Mouse (Mus musculus) layer of hippocampus, postnatal 14 days (tissue): ENCODE results near the gene Smco2. TPM values are rescaled to one million over a fixed set of nuclear protein-coding genes. Genes with fewer than 3 reads are reported as not detected.
A peak's percentile ranks its signal among the peaks of the same experiment; 100 is the strongest.
"Not testable (repeated sequence)": the region's sequence is repeated elsewhere in the genome, so short reads cannot be mapped to it uniquely, and the experiment has no call there.

Source experiments
- DNase-seq, 2 experiments: peaks; one replicate each; pipeline ENCODE4 v3.0.0; 2021 to 2022; ENCODE audit warnings: low spot score in 2 of 2, mixed read lengths in 1 of 2
- total RNA-seq, 2 experiments: library from RNA; stranded (reverse); gene quantifications; 2 replicates each; pipeline ENCODE4 v1.2.3; 2021

Smco2 gene
- total RNA-seq, 2 experiments from 2014 or later, result not detected

- no peak for DNase-seq
Measured at GRCm38 (mm10) chr6:146855185-146855584, 5.3 kb downstream of the Smco2 start.

- no peak for DNase-seq
Measured at GRCm38 (mm10) chr6:146857386-146857785, 7.5 kb downstream of the Smco2 start.

GRCm38 (mm10) chr6:146863154-146863553, 13.2 kb downstream of the Smco2 start:
- DNase-seq, result no peak

GRCm38 (mm10) chr6:146864370-146864769, 14.5 kb downstream of the Smco2 start:
- DNase-seq, result not testable (repeated sequence)

- DNase-seq, result no peak
Measured at GRCm38 (mm10) chr6:146865701-146866100, 15.8 kb downstream of the Smco2 start.

- no peak for DNase-seq
Measured at GRCm38 (mm10) chr6:146871975-146872374, 22.1 kb downstream of the Smco2 start.

- no peak for DNase-seq
Measured at GRCm38 (mm10) chr6:146874415-146874814, 24.5 kb downstream of the Smco2 start.

- DNase-seq, result no peak
Measured at GRCm38 (mm10) chr6:146876820-146877219, 26.9 kb downstream of the Smco2 start.

- peak in 1 of 2 experiments; percentile 36 for DNase-seq
Measured at GRCm38 (mm10) chr6:146877425-146878045, 27.6 kb downstream of the Smco2 start.

- no peak for DNase-seq
Measured at GRCm38 (mm10) chr6:146878926-146879325, 29.0 kb downstream of the Smco2 start.

- DNase-seq, result no peak
Measured at GRCm38 (mm10) chr6:146879856-146880255, 30.0 kb downstream of the Smco2 start.

- no peak for DNase-seq
Measured at GRCm38 (mm10) chr6:146880296-146880695, 30.4 kb downstream of the Smco2 start.

- no peak for DNase-seq
Measured at GRCm38 (mm10) chr6:146881896-146882770, 32.2 kb downstream of the Smco2 start.

GRCm38 (mm10) chr6:146883426-146883825, 33.5 kb downstream of the Smco2 start:
- DNase-seq, result no peak

- no peak for DNase-seq
Measured at GRCm38 (mm10) chr6:146884171-146884570, 34.3 kb downstream of the Smco2 start.

- DNase-seq, result no peak
Measured at GRCm38 (mm10) chr6:146884851-146885250, 34.9 kb downstream of the Smco2 start.

- DNase-seq, result peak; percentile 92 to 94
Measured at GRCm38 (mm10) chr6:146887958-146888659, 38.2 kb downstream of the Smco2 start, which contains the start of gene Ppfibp1. Gene Ppfibp1, plus strand, starts transcription at chr6:146888487.

- DNase-seq, result no peak
Measured at GRCm38 (mm10) chr6:146888660-146889490, 39.0 kb downstream of the Smco2 start.

GRCm38 (mm10) chr6:146890215-146890614, 40.3 kb downstream of the Smco2 start:
- DNase-seq, result no peak

- no peak for DNase-seq
Measured at GRCm38 (mm10) chr6:146890633-146891032, 40.7 kb downstream of the Smco2 start.

- DNase-seq, result no peak
Measured at GRCm38 (mm10) chr6:146893890-146894289, 44.0 kb downstream of the Smco2 start.
